Mouse (Mus musculus) intestine, postnatal 0 days (tissue): ENCODE data around the gene Fadd. TPM values are rescaled to one million over a fixed set of nuclear protein-coding genes. Genes with fewer than 3 reads are reported as not detected.

Experiments
- ATAC-seq: fragments of 200-750 bp; cut with Nextera tagmentation; 2 replicates; pipeline ENCODE4 v1.8.0; 2017; ENCODE audit warnings: mild to moderate bottlenecking, moderate TSS enrichment, moderate library complexity
- H3K27ac ChIP-seq: fragments of 300-500 bp; sonication (generic); 2 replicates; pipeline ENCODE4 v1.5.1; 2014; ENCODE audit warnings: mild to moderate bottlenecking, low read depth, low read length, moderate library complexity
- H3K27me3 ChIP-seq: fragments of 300-500 bp; sonication (generic); replicated peaks from 2 replicates; pipeline ENCODE4 v1.6.1; 2014; ENCODE audit warnings: low read length, mixed read lengths; ENCODE audit not compliant: control insufficient read depth, insufficient read depth
- H3K36me3 ChIP-seq: fragments of 300-500 bp; sonication (generic); 2 replicates; pipeline ENCODE4 v1.6.1; 2014; ENCODE audit warnings: mild to moderate bottlenecking, moderate library complexity; ENCODE audit not compliant: control insufficient read depth, insufficient read depth
- H3K4me1 ChIP-seq: fragments of 300-500 bp; sonication (generic); replicated peaks from 2 replicates; pipeline ENCODE4 v1.6.1; 2014; ENCODE audit warnings: antibody characterized with exemption, low read length, mixed read lengths; ENCODE audit not compliant: control insufficient read depth, insufficient read depth
- H3K4me2 ChIP-seq: fragments of 300-500 bp; sonication (generic); replicated peaks from 2 replicates; pipeline ENCODE4 v1.6.1; 2014; ENCODE audit warnings: low read depth, mild to moderate bottlenecking, moderate library complexity
- H3K4me3 ChIP-seq: fragments of 300-500 bp; sonication (generic); 2 replicates; pipeline ENCODE4 v1.5.1; 2014; ENCODE audit warnings: low read depth, low read length
- H3K9ac ChIP-seq: fragments of 300-500 bp; sonication (generic); 2 replicates; pipeline ENCODE4 v1.6.1; 2014; ENCODE audit warnings: mild to moderate bottlenecking, low read depth, low read length
- H3K9me3 ChIP-seq: fragments of 300-500 bp; sonication (generic); 2 replicates; pipeline ENCODE4 v1.6.1; 2016; ENCODE audit warnings: mixed run types; ENCODE audit not compliant: control insufficient read depth
- CTCF ChIP-seq: sonication (generic); IDR thresholded peaks from 2 replicates; pipeline ENCODE4 v1.5.1; 2016; ENCODE audit warnings: low read depth, mild to moderate bottlenecking, control low read depth, antibody characterized with exemption, moderate library complexity
- WGBS: fragments of 180-500 bp; shearing (Covaris S2); extraction: QIAGEN DNeasy Blood & Tissue Kit; methylation state at CpG from one replicate; pipeline ENCODE4 v1.1.7; 2014; 5-methylcytosine and 5-hydroxymethylcytosine counted together
- polyA plus RNA-seq: library from polyadenylated mRNA; unstranded; fragments of >200 nt; fragmentation: Nextera tagmentation; extraction: Ambion mirVana; gene quantifications from 2 replicates; pipeline ENCODE4 v1.2.1, GENCODE M21; 2015

Gene Fadd
- polyA plus RNA-seq, 1 experiment from 2014 or later: 13.4 TPM

- no peaks in the 10 kb centered on the region for H3K27me3 ChIP-seq
- WGBS: 75% methylated on average over 7 of the region's 7 CpGs
- no peak overlapping the region for H3K9ac ChIP-seq
- no peaks in the 10 kb centered on the region for H3K36me3 ChIP-seq
- 0 out of 2 replicates have a peak, but pooled peaks cover 7% of the 10 kb centered on the region for H3K4me1 ChIP-seq
- TF ChIP-seq CTCF: no peak
- ATAC-seq: no peak
- no peak overlapping the region for H3K4me3 ChIP-seq
- H3K4me2 ChIP-seq: no peak overlapping the region
- H3K9me3 ChIP-seq: no peaks in the 10 kb centered on the region
- H3K27ac ChIP-seq: no peak overlapping the region
These were observed 27.3 kb upstream of the Fadd start for GRCm38 (mm10) chr7:144609568-144609967.

- Histone ChIP-seq H3K27me3 (no peaks in the 10 kb centered on the region), H3K27ac (no peak overlapping the region), H3K36me3 (no peaks in the 10 kb centered on the region; the same call in 1 of the 2 replicates), H3K4me2 (no peak overlapping the region), H3K9me3 (no peaks in the 10 kb centered on the region), H3K4me1 (no peaks in the 10 kb centered on the region), H3K9ac (no peak overlapping the region), H3K4me3 (no peak overlapping the region)
- no peak for ATAC-seq
- 89% methylated on average over 15 of the region's 15 CpGs for WGBS
- TF ChIP-seq CTCF: peak; percentile 44; the same call in 1 of the 2 replicates
These were observed 25.6 kb upstream of the Fadd start for GRCm38 (mm10) chr7:144607862-144608261.

- Histone ChIP-seq H3K4me2 (no peak overlapping the region), H3K4me3 (no peak overlapping the region), H3K27ac (no peak overlapping the region), H3K9ac (no peak overlapping the region), H3K4me1 (no peaks in the 10 kb centered on the region), H3K27me3 (no peaks in the 10 kb centered on the region), H3K36me3 (no peaks in the 10 kb centered on the region; the same call in 1 of the 2 replicates), H3K9me3 (no peaks in the 10 kb centered on the region)
- ATAC-seq: no peak
- WGBS: 29% methylated on average over 4 of the region's 4 CpGs
- no peak for TF ChIP-seq CTCF
These were observed 22.5 kb upstream of the Fadd start for GRCm38 (mm10) chr7:144604735-144605134.

- Histone ChIP-seq H3K27me3 (no peaks in the 10 kb centered on the region), H3K27ac (no peak overlapping the region), H3K9me3 (no peaks in the 10 kb centered on the region), H3K4me2 (no peak overlapping the region), H3K4me3 (no peak overlapping the region), H3K9ac (no peak overlapping the region), H3K36me3 (no peaks in the 10 kb centered on the region; the same call in 1 of the 2 replicates), H3K4me1 (no peaks in the 10 kb centered on the region)
- TF ChIP-seq CTCF: no peak
- no peak for ATAC-seq
- 93% methylated on average over 2 of the region's 2 CpGs for WGBS
These were observed 22.0 kb upstream of the Fadd start for GRCm38 (mm10) chr7:144604291-144604690.

GRCm38 (mm10) chr7:144600333-144600900 is 18.2 kb upstream of the Fadd start:
- ATAC-seq: no peak

GRCm38 (mm10) chr7:144589508-144589907 is 7.2 kb upstream of the Fadd start:
- no peaks in the 10 kb centered on the region for H3K36me3 ChIP-seq
- no peak for ATAC-seq
- H3K4me2 ChIP-seq: no peak overlapping the region
- H3K9ac ChIP-seq: no peak overlapping the region
- H3K27me3 ChIP-seq: no peaks in the 10 kb centered on the region
- H3K4me1 ChIP-seq: no peaks in the 10 kb centered on the region
- 87% methylated on average over 3 of the region's 3 CpGs for WGBS
- no peak overlapping the region for H3K27ac ChIP-seq
- TF ChIP-seq CTCF: peak; percentile 52
- no peak overlapping the region for H3K4me3 ChIP-seq
- H3K9me3 ChIP-seq: no peaks in the 10 kb centered on the region

More at GRCm38 (mm10) chr7:144600333-144600900, 18.2 kb upstream of the Fadd start:
- Histone ChIP-seq H3K9ac (no peak overlapping the region), H3K27ac (no peak overlapping the region), H3K36me3 (no peaks in the 10 kb centered on the region; the same call in 1 of the 2 replicates), H3K4me3 (no peak overlapping the region), H3K9me3 (no peaks in the 10 kb centered on the region), H3K4me2 (no peak overlapping the region), H3K27me3 (no peaks in the 10 kb centered on the region), H3K4me1 (no peaks in the 10 kb centered on the region)
- TF ChIP-seq CTCF: no peak
- WGBS: 76% methylated on average over 6 of the region's 6 CpGs
